Mouse (Mus musculus) C2C12 (cell line): ENCODE results near the gene Fancd2os. TPM values are rescaled to one million over a fixed set of nuclear protein-coding genes. Genes with fewer than 3 reads are reported as not detected.
A peak's percentile ranks its signal among the peaks of the same experiment; 100 is the strongest.

Source experiments
- H3K27me3 ChIP-seq: one replicate; pipeline ENCODE4 v1.6.1; 2011; ENCODE audit not compliant: control insufficient read depth, insufficient read depth, insufficient read length
- H3K36me3 ChIP-seq: one replicate; pipeline ENCODE4 v1.6.1; 2011; ENCODE audit not compliant: control insufficient read depth, insufficient read depth
- H3K4me3 ChIP-seq: one replicate; pipeline ENCODE4 v1.5.1; 2011; ENCODE audit warnings: mild to moderate bottlenecking, control low read depth; ENCODE audit not compliant: poor library complexity, insufficient read depth, severe bottlenecking
- H3K79me2 ChIP-seq: one replicate; pipeline ENCODE4 v1.6.1; 2011; ENCODE audit not compliant: control insufficient read depth, insufficient read depth
- H3K79me3 ChIP-seq: one replicate; pipeline ENCODE4 v1.6.1; 2011; ENCODE audit warnings: low read depth, control low read depth
- H3ac ChIP-seq: one replicate; pipeline ENCODE3; 2011; ENCODE audit warnings: low read depth; ENCODE audit not compliant: control insufficient read depth, insufficient read length
- CEBPB ChIP-seq: IDR thresholded peaks from one replicate; pipeline ENCODE4 v1.6.1; 2011; ENCODE audit warnings: low read depth, mild to moderate bottlenecking, control low read depth, moderate library complexity
- CTCF ChIP-seq: IDR thresholded peaks from one replicate; pipeline ENCODE4 v1.5.1; 2011; ENCODE audit not compliant: control insufficient read depth, insufficient read depth, insufficient read length
- FOSL1 ChIP-seq: IDR thresholded peaks from one replicate; pipeline ENCODE4 v1.8.0; 2011; ENCODE audit warnings: mild to moderate bottlenecking, low read length; ENCODE audit not compliant: poor library complexity, insufficient read depth, severe bottlenecking
- MAX ChIP-seq: IDR thresholded peaks from one replicate; pipeline ENCODE4 v1.6.1; 2011; ENCODE audit warnings: mild to moderate bottlenecking, control low read depth
- MYOD1 ChIP-seq: IDR thresholded peaks from one replicate; pipeline ENCODE4 v1.6.1; 2011; ENCODE audit warnings: low read depth; ENCODE audit not compliant: control insufficient read depth, insufficient read length
- MYOG ChIP-seq: IDR thresholded peaks from one replicate; pipeline ENCODE4 v1.6.1; 2011; ENCODE audit not compliant: control insufficient read depth, insufficient read length; ENCODE audit errors: extremely low read depth
- USF1 ChIP-seq: IDR thresholded peaks from one replicate; pipeline ENCODE4 v1.6.1; 2011; ENCODE audit warnings: low read depth, mild to moderate bottlenecking, control low read depth, moderate library complexity
- polyA plus RNA-seq: library from polyadenylated mRNA; unstranded; fragments of >200 nt; fragmentation: generic; extraction: Trizol; gene quantifications from one replicate; pipeline ENCODE4 v1.2.1, GENCODE M21; 2012; ENCODE audit warnings: missing spikeins

Fancd2os gene
- polyA plus RNA-seq, 1 experiment, result 0.07 TPM

DNA sequence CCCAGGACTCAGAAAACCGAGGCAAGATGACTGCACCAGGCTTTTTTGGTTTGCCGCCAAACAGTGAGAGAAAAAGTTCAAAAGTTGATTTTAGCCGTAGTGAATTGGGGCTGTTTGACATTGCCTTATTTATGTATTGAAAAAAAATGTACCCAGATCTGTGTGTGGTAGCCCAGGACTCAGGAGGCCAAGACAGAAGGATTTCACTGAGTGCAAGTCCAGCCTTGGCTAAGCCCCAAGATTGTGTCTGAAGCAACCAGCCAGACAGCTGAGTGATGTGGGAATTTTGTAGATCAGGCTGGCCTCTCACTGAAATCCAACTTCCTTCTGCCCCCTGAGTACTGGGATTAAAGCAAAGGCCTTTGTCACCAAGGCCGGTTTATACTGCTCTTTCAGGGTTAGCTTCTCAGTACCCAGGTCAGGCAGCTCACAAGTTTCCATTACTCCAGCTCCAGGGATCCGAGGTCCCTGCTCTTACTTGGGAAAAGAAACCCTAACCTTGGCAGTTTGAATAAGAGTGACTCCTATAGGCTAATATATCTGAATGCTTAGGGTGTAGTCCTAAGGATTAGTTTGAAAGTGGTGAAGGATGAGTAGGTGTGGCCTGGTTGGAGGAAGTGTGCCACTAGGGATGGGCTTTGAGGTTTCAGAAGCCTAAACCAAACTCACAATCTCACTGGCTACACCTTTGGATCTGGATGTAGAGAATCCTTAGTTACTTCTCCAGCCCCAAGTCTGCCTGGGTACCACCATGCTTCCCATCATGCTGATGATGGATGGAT lies 24.7 kb upstream of the Fancd2os start:
- peaks cover 21% of the 10 kb centered on the region for H3K79me3 ChIP-seq
- peak overlapping the region; percentile 55 for H3K4me3 ChIP-seq
- H3K36me3 ChIP-seq, result peaks cover 23% of the 10 kb centered on the region
- no peak for TF ChIP-seq USF1
- no peak for TF ChIP-seq CEBPB
- TF ChIP-seq CTCF, result no peak
- no peak for TF ChIP-seq MYOD1
- TF ChIP-seq MAX, result no peak
- TF ChIP-seq MYOG, result no peak
- H3K27me3 ChIP-seq, result no peaks in the 10 kb centered on the region
- no peak overlapping the region for H3ac ChIP-seq
- peaks cover 39% of the 10 kb centered on the region for H3K79me2 ChIP-seq

DNA sequence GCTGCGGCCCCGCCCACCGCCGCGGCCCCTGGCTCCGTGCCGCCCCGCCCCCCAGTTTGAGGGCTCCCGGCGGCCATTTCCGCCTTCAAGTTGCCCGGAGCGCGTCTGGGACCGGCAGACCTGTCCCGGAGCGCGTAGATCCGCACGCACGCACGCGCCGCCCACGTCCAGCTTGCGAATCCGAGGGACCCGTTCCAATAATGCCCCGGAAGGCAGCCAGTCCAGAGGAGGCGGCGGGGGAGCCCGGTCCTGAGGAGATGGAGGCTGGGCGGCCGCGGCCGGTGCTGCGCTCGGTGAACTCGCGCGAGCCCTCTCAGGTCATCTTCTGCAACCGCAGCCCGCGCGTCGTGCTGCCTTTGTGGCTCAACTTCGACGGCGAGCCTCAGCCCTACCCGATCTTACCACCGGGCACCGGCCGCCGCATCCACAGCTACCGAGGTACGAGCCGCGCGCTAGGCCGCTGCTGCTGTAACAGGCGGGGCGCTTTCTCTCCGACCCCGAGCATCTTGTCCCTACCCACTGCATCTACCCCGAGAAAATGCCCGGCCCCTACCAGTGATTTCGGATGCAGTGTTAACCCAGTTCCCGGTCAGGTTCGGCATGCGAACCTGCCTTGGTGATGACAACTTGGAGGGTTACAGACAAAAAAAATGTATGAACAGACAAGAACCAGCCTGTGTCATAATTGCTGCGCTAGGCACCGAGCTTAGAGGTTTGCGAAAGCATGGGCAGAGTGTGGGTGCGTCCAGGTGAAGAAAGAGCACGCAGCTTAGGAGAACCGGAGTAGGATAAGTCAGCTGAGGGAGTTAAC lies 23.6 kb upstream of the Fancd2os start, which contains the start of gene Vhl:
Gene Vhl, plus strand, starts transcription at position 19 of the 811 bp plus-strand sequence.
- H3K36me3 ChIP-seq, result peaks cover 13% of the 10 kb centered on the region
- H3K4me3 ChIP-seq, result peak within 1 kb of the TSS; percentile 55
- H3K79me3 ChIP-seq, result peaks cover 21% of the 10 kb centered on the region
- peak within 1 kb of the TSS; percentile 82 for H3ac ChIP-seq
- H3K79me2 ChIP-seq, result peaks cover 39% of the 10 kb centered on the region
- TF ChIP-seq CTCF (no peak), MYOD1 (no peak), MAX (no peak), CEBPB (no peak), USF1 (no peak), MYOG (no peak), FOSL1 (no peak)
- no peaks in the 10 kb centered on the region for H3K27me3 ChIP-seq

DNA sequence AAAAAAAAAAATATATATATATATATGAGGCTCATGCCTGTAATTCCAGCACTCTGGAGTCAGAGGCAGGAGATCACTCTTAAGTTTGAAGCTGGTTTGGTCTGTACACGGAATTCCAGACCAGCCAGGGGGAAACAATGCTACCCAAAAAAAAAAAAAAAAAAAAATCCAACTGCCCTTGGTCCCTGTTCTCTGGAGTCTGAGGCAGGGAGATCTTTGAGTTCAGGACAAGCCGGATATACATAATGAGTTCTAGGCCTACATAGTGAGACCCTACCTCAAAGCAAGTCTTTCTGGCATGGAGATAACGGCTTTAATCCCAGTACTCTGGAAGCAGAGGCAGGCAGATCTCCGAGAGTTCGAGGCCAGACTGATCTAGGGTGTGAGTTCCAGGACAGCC lies 22.9 kb upstream of the Fancd2os start:
- TF ChIP-seq CTCF (no peak), CEBPB (no peak), USF1 (no peak), MAX (no peak), MYOG (no peak), FOSL1 (no peak), MYOD1 (no peak)
- H3K4me3 ChIP-seq, result peak overlapping the region; percentile 55
- H3K27me3 ChIP-seq, result no peaks in the 10 kb centered on the region
- no peak overlapping the region for H3ac ChIP-seq
- peaks cover 39% of the 10 kb centered on the region for H3K79me2 ChIP-seq
- H3K79me3 ChIP-seq, result peaks cover 21% of the 10 kb centered on the region
- H3K36me3 ChIP-seq, result peaks cover 9% of the 10 kb centered on the region

- Histone ChIP-seq H3K4me3 (no peak overlapping the region), H3ac (no peak overlapping the region), H3K79me3 (peaks cover 38% of the 10 kb centered on the region), H3K27me3 (no peaks in the 10 kb centered on the region), H3K36me3 (peaks cover 65% of the 10 kb centered on the region), H3K79me2 (peaks cover 45% of the 10 kb centered on the region)
- no peak for TF ChIP-seq MYOG
These were observed 15.0 kb upstream of the Fancd2os start for GRCm38 (mm10) chr6:113615489-113615888.

DNA sequence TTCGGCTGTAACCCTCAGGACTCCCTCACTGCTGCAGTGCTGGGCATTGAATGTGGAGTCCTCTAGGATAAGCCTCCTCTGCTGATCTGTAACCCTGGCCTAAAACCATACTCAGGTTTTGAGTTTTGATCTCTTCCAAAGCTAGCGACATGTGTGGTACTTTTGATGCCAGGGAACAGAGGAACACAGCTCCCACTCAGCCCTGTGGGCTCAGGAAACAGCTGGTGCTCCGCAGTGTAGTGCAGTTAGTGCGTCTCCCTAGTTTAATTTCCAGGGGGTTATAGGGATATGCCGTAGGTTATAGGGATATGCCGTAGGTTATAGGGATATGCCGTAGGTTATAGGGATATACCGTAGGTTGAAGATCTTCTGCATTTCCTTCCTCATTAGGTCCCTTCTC lies 14.5 kb upstream of the Fancd2os start:
- Histone ChIP-seq H3K79me2 (peaks cover 50% of the 10 kb centered on the region), H3K36me3 (peaks cover 68% of the 10 kb centered on the region), H3K4me3 (no peak overlapping the region), H3K27me3 (no peaks in the 10 kb centered on the region), H3K79me3 (peaks cover 42% of the 10 kb centered on the region), H3ac (no peak overlapping the region)
- TF ChIP-seq MYOG, result no peak
- no peak for TF ChIP-seq CTCF
- no peak for TF ChIP-seq MYOD1
- no peak for TF ChIP-seq CEBPB
- TF ChIP-seq FOSL1, result no peak
- TF ChIP-seq USF1, result no peak
- TF ChIP-seq MAX, result no peak
